Mouse (Mus musculus): ENCODE data around the gene Relt.

The Relt gene

GRCm38 (mm10) chr7:100876771-100877170 lies 13.5 kb upstream of the Relt start:
- in situ Hi-C loops (cut with MboI; ENCODE audit: unreplicated experiment in 2 of 2): no loop called here

DNA sequence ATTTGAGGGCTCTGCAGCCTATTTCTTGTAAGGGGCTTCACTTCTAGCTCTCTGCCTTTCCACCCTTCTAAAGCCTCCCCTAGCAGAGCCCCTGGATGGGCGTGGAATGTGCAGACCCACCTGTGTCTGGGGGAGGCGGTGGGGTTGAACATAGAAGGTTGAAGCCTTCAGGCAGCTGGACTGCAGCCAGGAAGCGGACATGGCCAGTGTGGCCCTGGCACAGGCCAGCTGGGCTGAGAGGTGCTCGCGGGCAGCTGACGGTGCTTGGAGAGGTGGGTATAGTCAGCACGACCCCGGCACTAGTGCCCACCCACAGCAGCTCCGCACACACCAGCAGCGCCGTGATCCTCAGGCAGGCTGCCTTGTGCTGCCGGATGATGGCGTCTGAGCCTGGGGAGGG lies 13.0 kb upstream of the Relt start:
- in situ Hi-C loops (cut with MboI; ENCODE audit: unreplicated experiment in 2 of 2): no loop called here

GRCm38 (mm10) chr7:100875822-100876221 lies 12.6 kb upstream of the Relt start:
- in situ Hi-C loops (cut with MboI; ENCODE audit: unreplicated experiment in 2 of 2): no loop called here

GRCm38 (mm10) chr7:100873197-100873596 lies 10.0 kb upstream of the Relt start:
- in situ Hi-C loops (cut with MboI; ENCODE audit: unreplicated experiment in 2 of 2): no loop called here

GRCm38 (mm10) chr7:100871892-100872291 lies 8.6 kb upstream of the Relt start:
- in situ Hi-C loops (cut with MboI; ENCODE audit: unreplicated experiment in 2 of 2): no loop called here

DNA sequence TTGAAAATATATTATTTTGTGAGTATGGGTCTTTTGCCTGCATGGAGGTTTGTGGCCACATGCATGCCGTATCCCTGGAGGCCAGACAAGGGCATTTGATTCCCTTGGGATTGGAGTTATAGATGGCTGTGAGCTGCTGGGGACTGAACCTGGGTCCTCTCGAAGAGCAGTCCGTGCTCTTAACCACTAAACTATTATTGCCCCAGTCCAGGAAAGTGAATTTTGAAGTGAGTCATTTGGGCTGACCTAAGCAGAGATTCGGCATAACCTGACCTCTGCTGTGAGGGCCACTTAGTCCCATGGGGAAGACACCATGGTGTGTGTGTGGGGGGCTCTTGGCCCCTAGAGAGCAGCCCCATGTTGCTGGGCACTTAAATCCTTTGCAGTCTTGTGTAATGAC lies 8.1 kb upstream of the Relt start:
- in situ Hi-C loops (cut with MboI; ENCODE audit: unreplicated experiment in 2 of 2): no loop called here

DNA sequence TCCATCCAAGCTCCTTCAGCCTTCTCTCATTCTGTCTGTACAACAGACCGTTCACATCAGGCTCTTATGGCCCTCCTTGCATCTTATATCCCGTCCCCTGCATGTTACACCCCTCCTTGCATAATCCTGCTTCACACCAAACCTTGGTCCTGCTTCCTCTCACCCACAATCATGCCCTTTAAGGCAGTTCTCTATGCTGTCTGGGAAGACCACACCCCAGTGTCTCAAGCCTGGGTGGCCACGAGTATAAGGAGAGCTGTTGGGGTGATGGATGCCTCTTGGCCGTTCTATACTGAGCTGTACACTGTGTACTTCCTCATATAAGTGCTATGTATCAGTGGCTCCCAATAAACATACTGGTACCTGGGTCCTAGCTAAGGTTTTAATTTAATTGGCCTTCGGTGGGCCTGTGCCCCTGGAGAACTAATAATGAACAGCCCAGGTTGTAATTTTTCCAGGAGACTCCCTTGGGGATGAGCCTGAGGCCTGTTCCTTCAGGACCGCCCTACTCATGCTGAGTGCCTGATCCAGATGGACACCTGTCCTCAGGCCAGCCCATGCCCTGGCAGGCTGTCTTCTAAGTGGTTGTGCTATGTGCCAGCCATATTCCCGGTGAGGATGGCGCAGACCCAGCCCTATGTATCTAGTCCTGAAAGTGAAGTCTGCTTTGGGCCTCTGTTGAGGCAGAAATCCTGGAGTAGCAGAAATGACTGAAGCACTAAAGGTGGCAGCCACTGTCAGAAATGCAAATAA lies 6.8 kb upstream of the Relt start:
- in situ Hi-C loops (cut with MboI; ENCODE audit: unreplicated experiment in 2 of 2): no loop called here

GRCm38 (mm10) chr7:100868551-100868950 lies 5.3 kb upstream of the Relt start:
- in situ Hi-C loops (cut with MboI; ENCODE audit: unreplicated experiment in 2 of 2): no loop called here

GRCm38 (mm10) chr7:100867561-100867960 lies 4.3 kb upstream of the Relt start:
- in situ Hi-C loops (cut with MboI; ENCODE audit: unreplicated experiment in 2 of 2): no loop called here

GRCm38 (mm10) chr7:100866675-100867074 lies 3.4 kb upstream of the Relt start:
- in situ Hi-C loops (cut with MboI; ENCODE audit: unreplicated experiment in 2 of 2): no loop called here

- in situ Hi-C loops (cut with MboI; ENCODE audit: unreplicated experiment in 2 of 2): no loop called here
Measured at GRCm38 (mm10) chr7:100862353-100862752, 893 bp downstream of the Relt start.

DNA sequence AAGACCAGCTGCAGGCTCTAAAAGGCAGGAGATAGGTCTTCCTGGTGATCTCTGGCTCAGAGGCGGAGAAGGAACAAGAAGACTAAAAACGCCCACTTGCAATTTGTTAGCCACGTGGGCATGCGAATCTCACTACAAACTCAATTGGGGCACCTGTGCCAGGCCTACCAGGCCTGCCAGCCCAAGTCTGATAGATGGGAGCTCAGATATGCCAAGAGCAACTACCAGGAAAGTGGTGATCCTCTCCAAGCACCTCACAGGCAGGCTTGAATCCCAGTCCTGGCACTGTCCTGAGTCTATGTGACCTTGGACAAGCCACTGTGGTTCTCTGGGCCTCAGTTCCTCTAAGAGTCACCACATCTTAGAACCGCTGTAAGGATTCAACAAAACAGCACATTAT lies 2.0 kb downstream of the Relt start:
- in situ Hi-C loops (cut with MboI; ENCODE audit: unreplicated experiment in 2 of 2): no loop called here

DNA sequence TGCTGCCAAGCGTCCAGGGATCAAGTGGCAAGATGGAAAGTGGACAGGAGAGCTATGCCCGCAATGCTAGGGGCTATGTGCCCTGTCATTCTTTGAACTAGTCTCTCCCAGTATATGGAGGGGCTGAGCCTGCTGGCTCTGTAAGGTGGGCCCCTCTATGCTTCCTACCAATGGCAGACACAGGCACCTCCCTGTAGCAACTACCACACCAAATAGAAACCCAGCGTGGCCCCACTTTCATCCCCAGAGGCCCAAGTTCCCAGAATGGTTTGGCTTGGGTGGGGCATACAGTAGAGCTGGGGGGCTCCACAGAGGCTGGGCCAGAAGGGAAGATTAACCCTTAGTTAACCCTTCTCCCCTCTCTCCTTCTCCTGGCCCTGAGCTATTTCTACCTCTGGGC lies 2.8 kb downstream of the Relt start:
- in situ Hi-C loops (cut with MboI; ENCODE audit: unreplicated experiment in 2 of 2): no loop called here

DNA sequence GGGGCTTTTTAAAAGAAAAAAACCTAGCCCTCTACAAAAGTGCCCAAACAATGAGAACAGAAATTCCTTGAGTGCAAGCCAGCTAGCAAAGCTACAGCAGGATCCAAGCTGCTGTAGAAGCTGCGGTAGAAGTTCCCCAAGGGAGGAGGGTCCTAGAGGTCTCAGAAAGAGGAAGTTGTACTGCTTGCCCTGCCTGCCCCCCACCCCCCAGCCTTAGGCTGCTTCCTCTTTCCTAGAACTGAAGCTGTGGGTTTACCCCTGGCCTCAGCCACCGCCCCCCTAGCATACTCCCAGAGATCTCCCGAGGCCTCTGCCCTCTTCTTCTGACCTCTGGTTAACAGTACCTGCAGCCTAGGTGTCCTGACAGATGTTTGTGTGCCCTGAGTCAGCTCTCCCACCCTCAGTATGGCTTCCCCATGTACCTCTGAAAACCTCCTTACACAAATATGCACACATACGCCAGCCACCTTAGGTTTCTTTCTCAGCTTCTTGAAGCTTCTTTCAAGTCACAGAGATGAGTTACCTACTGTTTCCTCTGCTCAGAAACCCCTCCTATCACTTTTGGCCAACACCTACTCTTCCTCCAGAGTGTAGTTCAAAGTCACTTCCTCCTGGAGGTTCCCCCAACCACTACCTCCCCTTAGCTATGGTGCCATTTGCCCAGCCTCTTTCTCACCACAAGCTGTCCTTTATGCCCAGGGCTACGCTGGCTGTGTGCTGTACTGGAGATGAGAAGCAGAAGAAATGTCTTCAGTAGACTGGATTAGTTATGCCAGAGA lies 7.3 kb downstream of the Relt start:
- in situ Hi-C loops (cut with MboI; ENCODE audit: unreplicated experiment in 2 of 2): no loop called here

GRCm38 (mm10) chr7:100855300-100855699 lies 7.9 kb downstream of the Relt start:
- in situ Hi-C loops (cut with MboI; ENCODE audit: unreplicated experiment in 2 of 2): no loop called here

DNA sequence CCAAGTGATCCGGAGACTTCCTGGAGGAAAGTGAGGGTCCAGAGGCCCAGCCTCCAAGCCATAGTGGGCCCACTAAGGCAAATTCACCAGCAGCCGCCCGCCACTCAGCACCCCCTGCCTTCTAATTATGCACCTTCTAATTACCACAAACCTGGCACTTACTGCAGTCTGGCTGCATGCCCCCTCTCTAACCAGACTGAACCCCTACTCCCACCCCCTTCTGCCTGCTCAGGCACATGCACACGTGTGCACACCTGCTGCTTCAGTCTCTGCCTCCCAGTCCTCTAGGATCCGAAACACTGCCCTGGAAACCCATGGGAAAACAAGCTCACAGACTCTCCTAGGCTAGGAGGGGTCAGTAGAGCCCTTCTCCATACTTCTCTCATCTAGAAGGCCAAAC lies 8.4 kb downstream of the Relt start:
- in situ Hi-C loops (cut with MboI; ENCODE audit: unreplicated experiment in 2 of 2): no loop called here

DNA sequence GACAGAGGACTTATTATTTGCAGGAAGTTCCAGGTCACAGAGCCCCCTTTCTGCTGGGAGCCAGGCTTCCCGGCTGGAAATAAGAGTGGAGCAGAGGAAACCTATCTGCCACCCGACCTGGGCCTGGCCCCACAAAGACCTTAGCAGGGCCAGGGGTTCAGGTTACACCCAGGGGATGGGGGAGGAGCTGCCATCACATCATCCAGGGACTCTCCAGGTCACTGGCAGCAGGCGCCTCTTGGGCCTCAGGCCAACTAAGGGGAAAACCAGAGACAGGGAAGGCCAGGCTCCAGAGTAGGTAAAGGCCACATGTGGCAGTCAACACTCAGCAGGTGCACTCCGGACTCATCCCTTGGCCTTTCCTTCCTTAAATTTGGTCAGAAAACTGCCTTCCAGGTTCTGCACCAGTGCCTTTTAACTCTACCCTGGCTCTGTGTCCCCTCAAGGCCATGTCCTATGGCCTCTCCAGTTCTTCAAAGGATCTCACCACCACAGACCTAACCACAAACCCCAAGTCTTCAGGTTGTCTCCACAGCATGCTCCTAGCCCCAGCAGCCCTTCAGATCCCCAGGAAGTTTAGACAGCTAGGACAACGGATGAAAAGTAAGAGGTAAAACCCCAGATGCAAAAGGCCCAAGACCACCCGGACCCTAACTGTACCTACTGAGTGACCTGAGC lies 9.0 kb downstream of the Relt start:
- in situ Hi-C loops (cut with MboI; ENCODE audit: unreplicated experiment in 2 of 2): no loop called here

DNA sequence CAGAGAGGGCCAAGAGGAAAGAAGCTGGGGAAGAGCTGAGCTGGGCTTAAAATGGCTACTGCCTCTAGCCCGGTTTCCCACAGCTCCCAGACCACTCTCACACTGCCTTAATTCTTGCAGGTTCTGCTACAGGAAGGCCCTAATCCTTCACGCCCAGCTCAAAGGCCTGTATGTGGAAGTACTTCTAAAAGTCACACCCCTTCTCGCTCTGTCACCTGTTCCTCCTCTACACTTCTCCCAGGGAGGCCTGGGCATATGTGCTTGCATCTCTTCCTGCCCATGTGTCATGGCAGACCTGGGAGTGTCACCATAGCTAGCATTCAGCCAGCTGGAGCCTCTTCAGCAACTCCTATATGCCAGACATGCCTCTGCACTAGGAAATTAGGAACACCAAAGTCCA lies 9.8 kb downstream of the Relt start:
- in situ Hi-C loops (cut with MboI; ENCODE audit: unreplicated experiment in 2 of 2): no loop called here

DNA sequence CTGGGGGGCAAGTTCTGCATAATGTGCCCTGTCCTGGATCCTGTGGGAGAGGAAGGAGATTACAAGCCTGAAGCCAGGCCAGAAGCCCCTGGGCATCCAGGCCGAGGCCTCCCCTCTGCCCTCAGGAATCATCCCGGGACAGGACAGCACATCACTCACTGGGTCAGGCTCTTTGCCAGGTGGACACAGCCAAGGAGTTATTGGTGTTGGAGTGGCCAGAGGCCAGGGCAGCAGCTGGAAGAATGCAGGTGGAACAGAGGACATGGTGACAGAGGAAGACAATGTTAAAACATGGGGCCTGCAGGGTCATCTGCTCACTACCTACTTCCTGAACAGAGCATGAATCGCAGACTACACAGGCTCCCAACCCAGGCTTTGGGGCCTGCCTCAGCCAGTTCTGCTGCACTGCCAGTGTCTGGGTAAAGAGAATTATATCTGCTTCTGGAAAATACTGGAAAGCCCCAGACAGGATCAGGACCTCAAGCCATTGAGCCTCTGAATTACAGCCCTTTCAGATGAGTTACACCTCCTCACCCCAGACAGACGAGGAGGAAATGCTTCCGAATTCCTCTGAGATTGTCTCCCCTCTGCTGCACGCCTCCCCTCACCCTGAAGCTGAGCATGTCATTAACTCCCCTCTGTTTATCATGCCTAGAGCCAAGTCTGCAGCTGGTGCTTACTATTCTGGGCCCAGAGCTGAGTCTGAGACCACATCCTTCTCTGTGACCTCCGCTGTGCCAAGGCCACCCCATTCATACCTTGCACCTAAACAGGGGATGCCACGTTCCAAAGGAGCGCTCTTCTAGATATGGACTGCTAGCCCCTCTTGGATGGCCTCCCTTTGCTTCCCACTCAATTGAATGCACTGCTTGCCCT lies 11.5 kb downstream of the Relt start:
- in situ Hi-C loops (cut with MboI; ENCODE audit: unreplicated experiment in 2 of 2): no loop called here

DNA sequence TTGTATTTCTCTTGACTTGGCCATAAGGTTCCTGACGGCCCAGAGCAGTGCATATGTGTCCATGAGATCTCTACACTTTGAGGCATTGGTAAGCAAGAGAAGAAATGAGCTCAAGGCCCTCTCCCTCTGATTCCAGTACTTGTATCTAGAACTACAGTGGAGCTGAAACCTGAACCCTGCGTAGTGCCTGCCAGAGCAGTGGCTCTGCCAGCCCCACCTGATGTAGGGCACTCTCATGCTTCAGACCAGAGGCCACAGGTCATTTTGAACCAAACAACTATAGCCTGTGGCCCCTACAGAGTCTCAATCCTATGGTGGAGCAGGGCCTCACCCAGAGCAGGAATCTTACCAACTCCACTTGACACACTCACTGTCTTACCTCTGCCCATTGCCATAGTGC lies 13.7 kb downstream of the Relt start:
- in situ Hi-C loops (cut with MboI; ENCODE audit: unreplicated experiment in 2 of 2): loop anchor here (5.0 kb wide), 1 partner anchor 38 kb away; no protein-coding TSS in a partner anchor

GRCm38 (mm10) chr7:100848744-100849143 lies 14.5 kb downstream of the Relt start:
- in situ Hi-C loops (cut with MboI; ENCODE audit: unreplicated experiment in 2 of 2): loop anchor here (5.0 kb wide), 1 partner anchor 39 kb away; no protein-coding TSS in a partner anchor

All from v-Abl transformed pro-B cells (cell line).